Mouse (Mus musculus) thymus, adult 2 months (tissue): ENCODE measurements around the gene Prrt1.

Experiments used
- CTCF ChIP-seq: fragments of 200-500 bp; IDR thresholded peaks from 2 replicates; pipeline ENCODE4 v1.5.1; 2012; ENCODE audit warnings: mild to moderate bottlenecking, control low read depth, low read length, moderate library complexity, borderline replicate concordance; ENCODE audit not compliant: control insufficient read depth, poor library complexity, insufficient read depth; ENCODE audit errors: extremely low read depth
- POLR2A ChIP-seq: fragments of 200-500 bp; IDR thresholded peaks from 2 replicates; pipeline ENCODE4 v1.6.1; 2012; ENCODE audit warnings: mild to moderate bottlenecking, low read length, control low read depth, moderate library complexity; ENCODE audit not compliant: control insufficient read depth, poor library complexity, insufficient read depth; ENCODE audit errors: extremely low read depth

DNA sequence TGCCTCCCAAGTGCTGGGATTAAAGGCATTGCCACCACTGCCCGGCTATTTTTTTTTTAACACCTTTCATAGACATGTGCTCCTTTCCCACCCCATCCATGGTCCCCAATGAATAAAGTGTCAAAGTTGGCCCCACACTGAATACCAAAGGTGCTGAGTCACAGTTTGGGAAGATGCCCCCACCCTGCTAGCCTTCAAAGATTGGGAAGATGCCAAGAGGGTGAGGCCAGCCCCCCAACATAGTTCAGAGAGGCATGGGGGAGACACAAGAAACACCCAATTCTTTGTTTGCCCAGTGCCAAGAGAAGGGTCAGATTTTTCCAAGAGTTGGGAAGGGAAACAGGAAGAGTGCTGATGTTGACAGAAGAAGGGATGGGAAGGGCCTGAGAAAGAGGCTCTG lies 33.1 kb downstream of the Prrt1 start:
- TF ChIP-seq POLR2A, result no peak
- TF ChIP-seq CTCF, result no peak
